Mouse (Mus musculus) adrenal gland, adult 2 months (tissue): ENCODE measurements at regions not wholly inside any gene's neighbourhood (a gene's known extent, or its start where the extent isn't known, plus 50 kb on each side); places are given as distances from the start of the nearest gene placed in this dataset.

ENCODE experiments used
- DNase-seq: peaks from one replicate; pipeline ENCODE4 v3.0.0; 2021

DNA sequence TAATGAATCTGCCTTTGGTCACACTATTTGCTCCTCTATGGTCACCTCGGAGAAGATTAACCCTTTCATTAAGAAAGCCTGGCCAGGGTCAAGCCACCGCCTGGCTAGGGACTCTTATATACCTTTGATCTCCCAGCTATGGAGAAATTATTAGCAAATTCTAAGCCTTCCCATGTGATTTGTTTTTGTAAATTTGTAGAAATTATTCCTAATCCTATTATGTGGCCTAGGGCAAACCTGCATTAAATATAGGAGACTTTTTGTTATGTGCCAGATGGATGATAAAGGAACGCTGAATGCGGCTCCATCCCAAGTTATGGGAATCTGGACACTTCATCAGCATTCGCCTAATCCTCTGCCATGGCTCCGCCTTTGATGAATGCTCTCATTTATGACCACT, 70.4 kb upstream of the Tmco5 start:
- DNase-seq, result no peak

DNA sequence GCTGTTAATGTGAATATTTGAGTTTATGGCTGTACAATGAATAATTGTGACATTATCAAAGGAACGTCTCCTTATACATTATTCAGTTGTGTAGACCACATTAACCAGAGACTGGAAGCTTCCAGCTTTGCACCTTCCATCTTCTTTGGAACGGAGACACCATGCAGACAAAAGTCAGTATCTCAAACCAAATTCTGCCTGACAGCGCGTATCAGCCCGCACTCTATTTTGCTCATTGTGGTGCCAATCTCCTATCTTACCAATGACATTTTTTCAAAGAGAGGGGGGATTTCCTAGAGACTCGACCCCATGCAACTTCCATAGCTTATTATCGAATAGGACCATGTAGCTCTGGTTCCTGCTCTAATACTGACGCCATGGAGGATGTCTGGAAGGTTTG, 69.9 kb upstream of the Tmco5 start:
- DNase-seq, result no peak

DNA sequence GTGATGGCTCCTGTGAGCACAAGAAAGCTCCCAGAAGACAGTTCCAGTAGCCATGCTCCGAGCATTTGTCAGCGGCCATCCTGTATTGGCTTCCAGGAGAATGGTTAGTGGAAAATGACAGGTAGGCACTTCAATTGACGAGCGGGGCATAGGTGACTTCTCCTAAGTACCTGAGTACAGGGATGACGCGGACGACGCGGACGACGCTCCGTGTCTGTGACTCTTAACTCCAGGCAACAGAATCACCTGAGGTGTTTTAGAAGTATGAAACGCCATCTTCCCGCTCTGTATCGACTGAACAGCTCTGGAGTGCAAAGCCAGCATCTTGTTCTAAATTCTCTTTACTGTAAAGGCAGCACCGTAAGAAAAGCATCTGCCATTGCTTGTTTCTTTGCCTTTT, 68.4 kb upstream of the Tmco5 start:
- no peak for DNase-seq

DNA sequence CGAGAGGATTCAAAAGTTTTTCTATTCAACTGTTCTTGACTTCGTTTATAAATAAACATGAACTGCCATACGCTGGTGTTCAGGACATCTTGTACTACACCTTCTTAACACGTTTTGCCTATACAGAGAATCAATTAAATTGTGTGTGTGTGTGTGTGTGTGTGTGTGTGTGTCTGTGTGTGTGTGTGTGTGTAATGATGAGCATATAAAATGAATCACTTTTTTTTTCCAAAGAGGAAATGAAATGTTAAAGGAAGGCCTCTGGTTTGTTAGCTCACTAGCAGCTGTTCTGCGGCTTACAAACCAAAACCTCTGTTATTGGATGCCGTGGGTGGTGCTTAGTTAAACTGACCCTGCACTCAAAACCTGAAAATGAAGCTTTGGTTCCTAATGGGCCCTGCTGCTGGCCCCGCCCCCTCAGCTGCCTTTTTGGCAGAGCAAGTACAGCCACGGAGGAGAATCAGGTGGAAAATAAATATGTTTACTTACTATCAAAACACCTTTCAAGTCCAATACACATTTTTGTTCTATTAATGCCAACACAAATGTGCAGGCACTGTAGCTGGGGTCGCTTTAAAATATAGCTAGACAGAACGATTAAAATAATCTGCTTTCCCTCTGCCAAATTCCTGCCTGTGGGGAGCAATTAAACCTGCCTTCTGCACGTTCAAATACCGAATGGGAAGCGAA, 65.5 kb upstream of the Tmco5 start:
- no peak for DNase-seq

DNA sequence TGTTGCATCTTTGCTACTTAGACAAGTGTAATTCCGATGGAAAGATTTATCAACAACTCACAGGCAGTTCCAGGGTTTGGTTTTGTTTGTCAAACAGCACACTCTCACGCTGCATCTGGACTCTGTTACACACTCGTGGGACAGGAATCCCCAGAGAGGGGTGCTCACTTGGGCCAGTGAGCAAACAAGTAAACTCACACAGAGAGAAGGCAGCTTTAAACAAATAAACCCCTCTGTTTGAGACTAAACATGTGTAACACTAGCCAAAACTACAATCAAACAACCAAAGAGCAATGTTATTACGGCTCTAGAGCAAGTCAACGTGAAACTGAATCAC, 65.0 kb upstream of the Tmco5 start:
- no peak for DNase-seq

DNA sequence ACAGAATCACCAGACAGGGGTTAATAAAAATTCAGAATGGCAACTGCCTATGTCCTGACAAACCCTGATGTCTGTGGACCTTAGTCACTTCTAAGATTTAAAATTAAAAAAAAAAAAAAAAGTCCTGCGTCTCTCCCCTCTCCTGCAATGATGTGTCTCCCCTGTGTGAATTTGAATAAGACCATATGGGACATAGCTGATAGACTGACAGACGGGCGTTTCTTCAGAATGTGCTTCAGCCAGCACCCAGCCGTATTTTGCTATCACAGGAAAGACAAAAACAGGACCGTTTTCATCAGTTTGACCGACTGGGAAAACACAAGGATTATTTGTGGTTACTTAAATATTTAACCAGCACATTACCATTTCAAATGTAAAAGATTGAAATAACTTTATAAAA, 61.4 kb upstream of the Tmco5 start:
- no peak for DNase-seq

DNA sequence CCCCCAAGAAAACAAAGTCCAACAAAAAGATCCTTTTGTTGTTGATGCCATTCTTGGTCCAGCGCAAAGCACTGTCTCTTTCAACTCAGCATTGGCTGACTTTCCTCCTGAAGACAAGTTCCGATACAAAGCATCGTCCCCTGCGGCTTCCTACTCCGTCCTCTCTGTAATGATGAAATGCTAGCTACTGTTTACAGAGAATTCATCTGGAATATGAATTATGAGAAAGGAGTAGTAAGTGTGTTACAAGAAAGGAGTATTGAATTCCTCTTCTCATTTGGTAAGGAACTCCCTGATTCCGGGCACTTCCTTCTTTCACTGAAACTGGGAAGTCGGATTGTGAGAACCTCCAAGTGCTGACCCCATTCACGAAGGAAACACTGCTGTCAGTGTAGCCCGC, 60.9 kb upstream of the Tmco5 start:
- DNase-seq, result no peak

DNA sequence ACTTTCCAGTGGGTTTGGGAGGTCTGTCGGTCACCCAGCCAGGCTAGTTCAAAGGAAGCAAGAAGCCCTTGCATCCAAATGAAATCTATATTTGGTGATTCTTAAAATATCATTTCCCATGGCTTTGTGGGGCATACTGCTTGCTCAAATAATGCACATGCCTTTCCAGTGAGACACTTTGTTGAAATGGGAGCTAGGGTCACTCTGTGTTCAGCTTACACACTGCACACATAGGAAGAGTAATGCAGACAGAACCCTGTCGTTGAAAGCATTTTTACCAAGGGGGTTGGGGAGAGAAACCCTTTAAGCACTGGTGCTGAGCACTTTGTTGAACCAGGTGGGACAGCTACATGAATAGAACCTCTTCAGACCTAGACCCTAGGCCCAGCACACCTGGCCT, 59.9 kb upstream of the Tmco5 start:
- no peak for DNase-seq

DNA sequence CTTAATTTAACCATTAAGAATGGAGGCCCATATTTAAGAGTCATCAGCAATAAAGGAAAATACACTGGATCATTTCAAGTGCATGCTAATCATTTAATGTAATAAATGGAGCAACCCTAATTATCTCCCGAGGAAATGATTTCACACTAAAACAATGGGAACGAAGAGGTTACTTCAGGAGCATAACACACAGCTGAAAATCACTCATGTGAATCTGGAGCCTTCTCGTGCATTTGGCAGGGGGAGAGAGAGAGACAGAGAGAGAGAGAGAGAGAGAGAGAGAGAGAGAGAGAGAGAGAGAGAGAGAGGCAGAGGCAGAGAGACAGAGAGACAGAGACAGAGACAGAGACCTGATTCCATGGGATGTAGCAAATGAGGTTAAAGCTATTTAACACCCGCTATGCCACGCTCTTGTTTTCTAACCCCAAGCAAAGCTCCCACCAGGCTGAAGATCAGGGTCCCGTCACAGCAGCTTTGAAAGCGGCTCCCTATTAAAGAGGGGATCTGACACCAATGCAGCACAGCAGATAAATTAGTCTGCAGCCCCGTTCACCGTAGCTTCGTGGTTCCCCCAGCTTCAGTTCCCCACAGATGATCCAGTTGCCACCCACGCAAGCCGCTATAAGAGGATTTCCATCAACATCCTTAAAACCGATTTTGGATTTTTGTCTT, 59.3 kb upstream of the Tmco5 start:
- DNase-seq, result no peak

DNA sequence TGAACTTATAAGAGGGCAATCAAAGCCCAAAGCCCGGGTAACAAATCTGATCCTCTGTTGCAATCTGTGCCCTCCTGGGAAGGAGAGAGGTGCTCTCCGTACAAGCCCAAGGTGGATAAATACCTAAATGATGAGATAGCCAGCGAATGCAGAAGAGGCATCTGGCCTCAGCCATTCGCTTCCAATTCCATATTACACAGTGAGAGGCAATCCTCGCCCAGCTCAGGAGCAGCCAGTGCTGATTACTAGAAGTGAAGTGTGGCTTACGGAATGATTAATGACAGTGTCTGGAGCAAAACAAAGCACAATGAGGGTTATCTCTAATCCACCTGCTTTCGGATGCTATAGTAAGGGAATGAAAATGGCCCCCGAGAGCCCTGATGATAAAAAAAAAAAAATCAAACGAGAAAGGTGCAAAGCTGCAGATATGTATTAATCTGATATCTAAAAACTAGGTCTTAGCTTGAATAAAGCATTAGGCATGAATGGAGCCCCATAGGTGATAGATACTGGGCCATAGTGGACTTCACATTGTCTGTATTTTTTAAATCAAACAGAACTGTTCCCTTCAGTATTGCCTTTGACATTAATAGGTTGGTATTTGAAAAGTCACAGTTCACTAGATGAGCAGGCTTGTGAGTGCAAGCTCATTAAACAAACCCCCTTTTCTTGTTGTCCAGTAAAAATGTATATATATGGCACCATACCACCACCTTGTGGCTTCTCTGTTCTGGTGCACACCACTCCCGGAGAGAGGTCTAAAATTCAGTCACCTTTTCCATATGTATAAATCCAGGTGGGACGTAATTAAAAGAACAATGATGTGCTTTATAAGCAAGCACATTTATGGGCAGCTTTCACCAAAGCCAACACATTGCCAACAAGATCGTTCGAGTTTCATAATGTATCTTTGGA, 57.4 kb upstream of the Tmco5 start:
- no peak for DNase-seq
